Mouse (Mus musculus): ENCODE results near the gene Gm20388.

- no peak for TF ChIP-seq EP300 (optimal IDR thresholded peaks at IDR 0.05)
- TF ChIP-seq CTCF (IDR thresholded peaks at IDR 0.05; ENCODE audit: low read depth) = no peak
Observed at GRCm38 (mm10) chr8:123252925-123253324, 3342.3 kb downstream of the Gm20388 start.
